Mouse (Mus musculus) CH12.LX (cell line): ENCODE data around the gene Epha10.

ENCODE experiments used
- CHD2 ChIP-seq: IDR thresholded peaks from 2 replicates; pipeline ENCODE4 v1.6.1; 2011; ENCODE audit warnings: low read length, improper control_type of control experiment
- CTCF ChIP-seq, 2 experiments: IDR thresholded peaks in 1 of 2; conservative IDR thresholded peaks in 1 of 2; 2 replicates each; pipeline ENCODE4 v1.5.1; 2011 to 2012; ENCODE audit warnings: low read depth in 2 of 2, low read length in 2 of 2, improper control_type of control experiment in 1 of 2, inconsistent platforms in 1 of 2, mild to moderate bottlenecking in 1 of 2, moderate library complexity in 1 of 2
- E2F4 ChIP-seq: IDR thresholded peaks from 2 replicates; pipeline ENCODE4 v1.6.1; 2011; ENCODE audit warnings: low read depth, low read length, improper control_type of control experiment; ENCODE audit not compliant: insufficient replicate concordance
- HCFC1 ChIP-seq: IDR thresholded peaks from 2 replicates; pipeline ENCODE4 v1.6.1; 2012; ENCODE audit warnings: low read depth, mild to moderate bottlenecking, inconsistent platforms, low read length, improper control_type of control experiment
- JUND ChIP-seq: conservative IDR thresholded peaks from 2 replicates; pipeline ENCODE4 v1.6.1; 2011; ENCODE audit warnings: low read depth, low read length, improper control_type of control experiment
- MAFK ChIP-seq: IDR thresholded peaks from 2 replicates; pipeline ENCODE4 v1.6.1; 2011; ENCODE audit warnings: low read length, improper control_type of control experiment; ENCODE audit not compliant: insufficient replicate concordance
- MAX ChIP-seq: IDR thresholded peaks from 2 replicates; pipeline ENCODE4 v1.6.1; 2011; ENCODE audit warnings: low read length, improper control_type of control experiment
- MYC ChIP-seq: IDR thresholded peaks from 2 replicates; pipeline ENCODE4 v1.6.1; 2011; ENCODE audit warnings: low read depth, mild to moderate bottlenecking, improper control_type of control experiment, low read length
- POLR2A ChIP-seq: IDR thresholded peaks from 2 replicates; pipeline ENCODE4 v1.6.1; 2011; ENCODE audit warnings: low read depth, mild to moderate bottlenecking, improper control_type of control experiment, low read length
- POLR2AphosphoS2 ChIP-seq: IDR thresholded peaks from 2 replicates; pipeline ENCODE4 v1.6.1; 2011; ENCODE audit warnings: low read depth, low read length, improper control_type of control experiment
- SMC3 ChIP-seq: IDR thresholded peaks from 2 replicates; pipeline ENCODE4 v1.6.1; 2011; ENCODE audit warnings: low read depth, low read length, improper control_type of control experiment
- TBP ChIP-seq: conservative IDR thresholded peaks from 2 replicates; pipeline ENCODE4 v1.6.1; 2011; ENCODE audit warnings: low read depth, low read length, improper control_type of control experiment
- ZNF384 ChIP-seq: IDR thresholded peaks from 2 replicates; pipeline ENCODE4 v1.6.1; 2012; ENCODE audit warnings: low read depth, low read length, improper control_type of control experiment, inconsistent platforms

DNA sequence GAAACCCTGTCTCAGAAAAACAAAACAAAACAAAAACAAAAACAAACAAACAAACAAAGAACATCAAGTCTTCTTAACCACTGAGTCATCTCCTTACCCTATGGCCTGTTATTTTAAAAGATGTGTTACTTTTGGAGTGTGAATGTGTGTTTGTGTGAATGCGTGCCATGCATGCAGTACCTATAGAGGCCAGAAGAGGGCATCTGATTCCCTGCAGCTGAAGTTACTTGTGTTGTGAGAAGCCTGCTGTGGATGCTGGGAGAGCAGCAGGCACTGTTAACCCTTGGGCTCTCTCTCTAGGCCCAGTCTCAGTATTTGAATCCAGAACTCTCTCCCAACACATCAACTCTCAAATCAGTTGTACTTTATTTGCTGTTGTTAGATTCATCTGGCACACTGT, 8.0 kb upstream of the Epha10 start:
- TF ChIP-seq SMC3 = no peak
- TF ChIP-seq CTCF (conservative IDR thresholded peaks at IDR 0.05 in 1 of 2, IDR thresholded peaks at IDR 0.05 in 1 of 2; ENCODE audit: low read depth in 2 of 2, low read length in 2 of 2) = peak; percentile 25 to 28; a peak in 2 of 4 replicates
- TF ChIP-seq JUND = no peak
- TF ChIP-seq E2F4 = no peak
- no peak for TF ChIP-seq POLR2A
- no peak for TF ChIP-seq POLR2AphosphoS2
- no peak for TF ChIP-seq MYC
- TF ChIP-seq CHD2 = no peak
- no peak for TF ChIP-seq ZNF384
- TF ChIP-seq MAX = no peak
- no peak for TF ChIP-seq HCFC1
- TF ChIP-seq TBP = no peak
- no peak for TF ChIP-seq MAFK
